Mouse (Mus musculus) brain, embryonic 18.5 days (tissue): Measurements from ENCODE around the gene Gm27021.
A peak's percentile ranks its signal among the peaks of the same experiment; 100 is the strongest.

Source experiments
- DNase-seq: peaks from one replicate; pipeline ENCODE4 v3.0.0-alpha.2; 2012; ENCODE audit warnings: low read depth, low spot score

Gene Gm27021

GRCm38 (mm10) chr8:120667561-120668373, at the start of gene Gm27021, which contains the start of gene Cox4i1:
Gene Gm27021 (minus strand): TSS chr8:120668079.
Gene Cox4i1 (plus strand): TSS chr8:120668222.
- DNase-seq, result peak; percentile 86

GRCm38 (mm10) chr8:120715996-120716680, 48.3 kb upstream of the Gm27021 start:
- DNase-seq, result no peak

GRCm38 (mm10) chr8:120715200-120715599, 47.3 kb upstream of the Gm27021 start:
- no peak for DNase-seq

- no peak for DNase-seq
Measured at GRCm38 (mm10) chr8:120709176-120709575, 41.3 kb upstream of the Gm27021 start.

- DNase-seq, result no peak
Measured at GRCm38 (mm10) chr8:120706193-120706592, 38.3 kb upstream of the Gm27021 start.

- DNase-seq, result no peak
Measured at GRCm38 (mm10) chr8:120705163-120705562, 37.3 kb upstream of the Gm27021 start.

GRCm38 (mm10) chr8:120704203-120704602, 36.3 kb upstream of the Gm27021 start:
- no peak for DNase-seq

GRCm38 (mm10) chr8:120701758-120702465, 34.0 kb upstream of the Gm27021 start:
- no peak for DNase-seq

- DNase-seq, result no peak
Measured at GRCm38 (mm10) chr8:120700053-120700452, 32.2 kb upstream of the Gm27021 start.

GRCm38 (mm10) chr8:120699565-120699964, 31.7 kb upstream of the Gm27021 start:
- DNase-seq, result no peak

GRCm38 (mm10) chr8:120699079-120699478, 31.2 kb upstream of the Gm27021 start:
- no peak for DNase-seq

GRCm38 (mm10) chr8:120698426-120698825, 30.5 kb upstream of the Gm27021 start:
- DNase-seq, result no peak

- DNase-seq, result no peak
Measured at GRCm38 (mm10) chr8:120697979-120698272, 30.0 kb upstream of the Gm27021 start.

- DNase-seq, result no peak
Measured at GRCm38 (mm10) chr8:120697154-120697978, 29.5 kb upstream of the Gm27021 start.

- DNase-seq, result no peak
Measured at GRCm38 (mm10) chr8:120696401-120697153, 28.7 kb upstream of the Gm27021 start.

GRCm38 (mm10) chr8:120693861-120694493, 26.1 kb upstream of the Gm27021 start:
- no peak for DNase-seq

GRCm38 (mm10) chr8:120692934-120693333, 25.1 kb upstream of the Gm27021 start:
- no peak for DNase-seq

- DNase-seq, result no peak
Measured at GRCm38 (mm10) chr8:120688511-120688910, 20.6 kb upstream of the Gm27021 start.

GRCm38 (mm10) chr8:120687786-120688185, 19.9 kb upstream of the Gm27021 start:
- DNase-seq, result no peak

- no peak for DNase-seq
Measured at GRCm38 (mm10) chr8:120686576-120686975, 18.7 kb upstream of the Gm27021 start.
